Mouse (Mus musculus): ENCODE data around the gene Fads6. TPM values are rescaled to one million over a fixed set of nuclear protein-coding genes. Genes with fewer than 3 reads are reported as not detected.

The Fads6 gene
- total RNA-seq, 2 experiments from 2014 or later: 1.2 TPM

DNA sequence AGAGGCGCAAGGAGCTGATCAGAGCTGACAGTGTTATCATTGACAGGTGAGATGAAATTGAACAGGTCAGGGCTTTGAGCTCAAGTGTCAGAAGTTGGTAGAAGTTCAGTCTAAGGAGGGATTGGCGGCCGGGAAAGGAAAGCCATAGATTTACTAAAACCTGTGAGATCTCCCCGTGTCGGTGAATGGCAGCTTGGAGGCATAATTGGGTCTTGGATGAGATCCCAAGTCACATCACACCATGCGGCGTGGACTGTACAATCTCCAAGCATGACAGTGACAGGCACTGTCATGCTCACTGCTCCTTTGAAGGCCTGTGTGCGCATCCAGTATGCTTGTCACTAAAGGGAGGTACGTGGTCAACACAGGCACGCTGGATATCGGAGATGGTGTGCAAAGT, 34.5 kb downstream of the Fads6 start:
- no peak for DNase-seq
- intact Hi-C loops (cut with DNase I): no loop called here

- intact Hi-C loops (cut with DNase I): no loop called here
These were observed 38.3 kb downstream of the Fads6 start for GRCm38 (mm10) chr11:115259134-115259533.

GRCm38 (mm10) chr11:115257775-115258510, 39.5 kb downstream of the Fads6 start:
- no peak for DNase-seq

More at GRCm38 (mm10) chr11:115259134-115259533, 38.3 kb downstream of the Fads6 start:
- no peak for DNase-seq

DNA sequence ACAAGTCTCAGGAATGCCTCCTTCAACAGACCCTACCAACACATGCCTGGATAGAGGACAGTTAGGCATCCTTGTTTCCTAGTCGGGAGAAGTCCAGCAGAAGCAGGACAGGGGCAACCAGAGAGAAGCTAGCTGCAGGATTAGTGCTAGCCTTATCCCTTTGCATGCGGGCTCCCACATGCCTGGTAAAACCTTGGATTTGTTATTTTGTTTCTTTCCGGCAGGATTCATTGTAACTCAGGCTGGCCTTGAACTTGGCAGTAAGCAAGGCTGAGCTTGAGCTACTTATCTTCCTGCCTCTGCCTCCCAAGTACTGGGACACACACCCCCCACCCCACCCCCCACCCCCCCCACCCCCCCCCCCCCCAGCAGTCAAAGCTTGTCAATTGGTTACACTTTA, 46.2 kb downstream of the Fads6 start:
- intact Hi-C loops (cut with DNase I): no loop called here
- no peak for DNase-seq

More at GRCm38 (mm10) chr11:115257775-115258510, 39.5 kb downstream of the Fads6 start:
- intact Hi-C loops (cut with DNase I): no loop called here

- DNase-seq: no peak
- intact Hi-C loops (cut with DNase I): no loop called here
These were observed 46.9 kb downstream of the Fads6 start for GRCm38 (mm10) chr11:115250405-115251090.

- intact Hi-C loops (cut with DNase I): no loop called here
- no peak for DNase-seq
These were observed 47.6 kb downstream of the Fads6 start for GRCm38 (mm10) chr11:115249721-115250404.

DNA sequence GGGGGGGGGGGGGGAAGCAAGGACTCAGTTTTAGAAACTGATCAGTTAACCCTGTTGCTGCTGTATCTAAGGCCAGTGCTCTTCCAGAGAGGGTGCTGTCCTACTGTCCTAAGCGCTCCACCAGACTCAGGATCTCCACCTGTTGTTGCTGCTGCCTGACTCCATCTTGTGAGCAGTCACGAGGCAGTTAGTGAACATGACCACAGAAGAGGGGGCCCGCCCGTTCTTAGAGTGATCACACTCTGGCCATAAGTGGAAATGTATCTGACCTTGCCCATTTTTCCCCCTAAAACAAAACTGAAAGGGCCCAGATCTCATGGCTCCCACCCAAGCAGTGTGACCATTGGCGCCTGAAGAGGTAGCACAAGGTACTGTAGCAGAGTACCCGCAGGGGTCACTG, 49.5 kb downstream of the Fads6 start:
- intact Hi-C loops (cut with DNase I): no loop called here
- no peak for DNase-seq

DNA sequence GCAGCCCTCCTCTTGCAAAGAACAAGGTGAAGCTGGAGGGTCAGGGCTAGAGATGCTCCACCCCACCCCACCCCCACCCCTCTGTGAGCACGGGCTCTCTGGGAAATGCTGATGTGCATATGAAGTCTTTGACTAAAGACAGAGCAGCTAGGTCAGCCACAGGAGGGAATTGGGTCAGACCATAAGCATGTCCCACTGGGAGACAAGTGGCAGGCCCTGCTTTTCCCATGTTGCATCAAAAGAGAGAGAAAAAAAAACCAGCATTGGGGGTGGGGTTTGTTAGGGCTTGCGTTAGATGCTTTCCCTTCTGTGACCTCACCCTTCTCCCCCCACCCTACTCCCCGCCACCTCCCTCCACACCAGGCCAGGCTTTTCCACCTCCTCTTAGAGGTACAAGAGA, 50.2 kb downstream of the Fads6 start:
- intact Hi-C loops (cut with DNase I): no loop called here
- no peak for DNase-seq

- intact Hi-C loops (cut with DNase I): no loop called here
- DNase-seq: no peak
These were observed 51.1 kb downstream of the Fads6 start for GRCm38 (mm10) chr11:115246386-115246785.

- DNase-seq: no peak
- intact Hi-C loops (cut with DNase I): no loop called here
These were observed 52.6 kb downstream of the Fads6 start for GRCm38 (mm10) chr11:115244840-115245239.

DNA sequence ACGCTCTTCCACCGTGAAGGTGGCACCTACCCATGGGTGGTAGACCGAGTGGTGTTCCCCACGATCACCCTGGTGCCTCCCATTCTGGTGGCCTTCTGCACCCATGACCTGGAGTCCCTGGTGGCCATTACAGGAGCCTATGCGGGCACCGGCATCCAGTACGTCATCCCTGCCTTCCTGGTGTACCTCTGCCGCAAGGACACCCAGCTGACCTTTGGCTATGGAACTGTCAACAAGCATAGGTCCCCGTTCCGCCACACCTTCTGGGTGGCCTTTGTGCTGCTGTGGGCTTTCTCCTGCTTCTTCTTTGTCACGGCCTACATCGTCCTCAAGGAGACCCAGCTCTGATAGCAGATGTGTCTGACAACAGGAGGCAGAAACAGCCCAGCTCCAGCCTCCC, 53.7 kb downstream of the Fads6 start:
- DNase-seq: no peak
- intact Hi-C loops (cut with DNase I): no loop called here

GRCm38 (mm10) chr11:115242746-115243145, 54.7 kb downstream of the Fads6 start:
- DNase-seq: no peak
- intact Hi-C loops (cut with DNase I): no loop called here

- no peak for DNase-seq
- intact Hi-C loops (cut with DNase I): no loop called here
These were observed 56.1 kb downstream of the Fads6 start for GRCm38 (mm10) chr11:115241402-115241801.

DNA sequence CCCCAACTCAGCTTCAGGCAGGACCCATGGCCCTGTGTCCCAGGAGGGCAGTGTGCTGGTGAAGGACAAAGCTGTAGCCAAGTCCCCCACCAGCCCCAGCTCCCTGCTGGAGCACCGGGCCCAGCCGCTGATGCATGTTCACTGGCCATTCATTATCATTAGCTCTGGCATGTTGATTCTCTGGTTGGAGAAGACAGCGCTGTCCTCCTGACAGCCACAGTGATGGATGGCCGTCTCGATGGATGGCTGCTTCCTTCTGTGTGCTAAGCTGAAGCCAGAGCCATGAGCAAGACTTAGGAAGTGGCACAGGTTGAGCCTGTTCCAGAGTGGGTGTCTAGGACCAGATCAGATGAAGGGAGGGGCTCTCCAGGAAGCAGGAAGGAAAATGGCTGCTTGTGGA, 60.9 kb downstream of the Fads6 start:
- DNase-seq: no peak
- intact Hi-C loops (cut with DNase I): no loop called here

GRCm38 (mm10) chr11:115234320-115235044, 63.0 kb downstream of the Fads6 start:
- intact Hi-C loops (cut with DNase I): no loop called here
- no peak for DNase-seq

DNA sequence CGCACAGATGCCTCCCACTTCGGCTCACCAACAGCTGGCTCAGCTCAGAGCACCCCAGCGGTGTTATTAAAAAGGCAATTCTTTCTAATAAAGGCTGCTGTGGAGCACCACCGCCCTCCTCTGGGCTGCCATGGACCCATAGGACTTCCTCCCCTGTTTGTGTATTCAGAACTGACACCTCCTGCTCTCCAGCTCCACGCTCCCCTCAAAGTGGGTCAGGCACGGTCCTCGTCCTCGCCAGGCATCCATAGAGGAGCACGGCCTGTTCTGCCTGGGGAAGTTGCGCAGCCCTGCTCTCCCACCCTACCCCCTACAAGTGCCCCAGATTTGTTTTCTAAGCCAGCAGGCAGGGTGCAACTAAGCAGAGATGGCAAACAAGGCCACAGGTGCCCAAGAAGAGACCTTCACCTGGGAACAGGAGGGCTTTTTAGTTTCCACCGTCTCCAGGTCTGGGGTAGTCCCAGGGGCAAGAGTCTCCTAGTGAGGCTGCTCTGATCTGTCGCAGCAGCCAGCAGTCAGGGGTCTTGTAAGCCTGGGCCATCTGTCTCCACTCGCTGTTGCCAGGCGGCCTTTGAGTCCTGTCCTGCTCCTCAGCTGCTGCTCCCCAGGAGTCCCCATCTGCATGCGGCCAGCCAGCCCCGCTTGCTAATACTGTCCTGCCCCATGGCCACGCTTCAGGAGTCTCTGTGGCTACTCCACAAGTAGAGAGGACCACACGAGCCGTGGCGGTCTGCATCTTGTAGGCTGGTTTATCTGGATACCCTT, 63.8 kb downstream of the Fads6 start:
- intact Hi-C loops (cut with DNase I): loop anchor here (2.0 kb wide), 1 partner anchor 31 kb away; no protein-coding TSS in a partner anchor
- no peak for DNase-seq

DNA sequence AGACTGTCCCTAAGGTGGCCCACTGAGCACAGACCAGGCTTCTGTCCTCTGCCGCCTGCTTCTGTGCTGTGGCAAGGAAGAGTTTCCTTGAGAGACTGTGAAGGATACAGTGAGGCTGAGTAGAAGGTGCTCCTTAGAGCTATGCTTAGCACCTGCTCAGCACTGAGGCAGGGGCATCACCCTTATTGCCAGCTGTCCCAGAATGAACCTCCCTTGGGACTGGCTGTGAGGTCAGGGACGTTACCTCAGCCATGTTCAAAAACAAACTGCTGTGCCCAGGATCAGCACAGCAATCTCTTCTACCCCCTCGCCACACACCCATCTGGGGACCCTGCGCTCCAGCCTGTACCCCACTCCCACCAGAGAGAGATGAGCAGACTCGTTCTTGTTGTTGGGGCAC, 64.6 kb downstream of the Fads6 start:
- intact Hi-C loops (cut with DNase I): loop anchor here (2.0 kb wide), 1 partner anchor 30 kb away; no protein-coding TSS in a partner anchor
- DNase-seq: no peak

GRCm38 (mm10) chr11:115231924-115232323, 65.5 kb downstream of the Fads6 start:
- no peak for DNase-seq
- intact Hi-C loops (cut with DNase I): loop anchor here (2.0 kb wide), 1 partner anchor 29 kb away; no protein-coding TSS in a partner anchor

DNA sequence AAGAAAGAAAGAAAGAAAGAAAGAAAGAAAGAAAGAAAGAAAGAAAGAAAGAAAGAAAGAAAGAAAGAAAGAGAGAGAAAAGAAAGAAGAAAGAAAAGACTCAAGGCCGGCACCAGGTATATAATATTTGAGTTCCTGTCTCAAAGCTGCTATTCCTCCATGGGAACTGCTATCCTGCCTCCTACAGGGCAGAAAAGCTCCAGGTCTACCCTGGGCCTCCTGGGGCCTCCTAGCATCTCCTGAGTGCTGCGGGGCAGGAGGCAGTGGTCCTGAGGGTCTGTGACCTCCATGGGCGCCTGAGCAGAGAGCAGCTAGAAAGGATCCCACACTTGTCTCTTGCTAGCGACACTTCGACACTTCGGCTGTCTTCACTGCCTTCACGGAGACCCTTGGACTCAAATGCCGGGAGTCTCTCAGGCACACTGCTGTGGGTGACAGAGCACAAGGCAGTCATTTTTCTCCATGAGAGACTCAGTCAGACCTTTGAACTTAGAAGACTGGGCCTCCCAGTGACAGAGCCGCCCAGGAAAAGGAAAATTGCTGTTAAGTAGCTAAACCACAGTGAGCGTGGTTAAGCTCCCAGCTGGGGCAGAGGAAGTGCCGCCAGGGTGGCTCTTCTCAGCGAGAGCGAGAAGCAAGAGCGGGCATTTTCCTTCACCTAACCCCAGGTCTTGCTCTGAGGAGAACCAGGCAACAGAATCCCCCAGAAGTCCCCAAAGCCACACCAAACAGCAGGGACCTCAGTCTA, 66.1 kb downstream of the Fads6 start:
- intact Hi-C loops (cut with DNase I): no loop called here

More for the DNA sequence above, 66.1 kb downstream of the Fads6 start:
- no peak for DNase-seq

Measured in heart, postnatal 36 days (tissue).